Mouse (Mus musculus): ENCODE measurements at regions not wholly inside any gene's neighbourhood (a gene's known extent, or its start where the extent isn't known, plus 50 kb on each side); places are given as distances from the start of the nearest gene placed in this dataset.

GRCm38 (mm10) chr5:90049856-90050255 is 166.7 kb upstream of the Adamts3 start:
- TF ChIP-seq POLR2A (IDR thresholded peaks at IDR 0.05; ENCODE audit: low read depth, low read length) (no peak), CTCF (conservative IDR thresholded peaks at IDR 0.05; ENCODE audit: insufficient read depth, insufficient read length, low read depth, low read length) (no peak)
